Mouse (Mus musculus): ENCODE data around the gene Gabrb3.

DNA sequence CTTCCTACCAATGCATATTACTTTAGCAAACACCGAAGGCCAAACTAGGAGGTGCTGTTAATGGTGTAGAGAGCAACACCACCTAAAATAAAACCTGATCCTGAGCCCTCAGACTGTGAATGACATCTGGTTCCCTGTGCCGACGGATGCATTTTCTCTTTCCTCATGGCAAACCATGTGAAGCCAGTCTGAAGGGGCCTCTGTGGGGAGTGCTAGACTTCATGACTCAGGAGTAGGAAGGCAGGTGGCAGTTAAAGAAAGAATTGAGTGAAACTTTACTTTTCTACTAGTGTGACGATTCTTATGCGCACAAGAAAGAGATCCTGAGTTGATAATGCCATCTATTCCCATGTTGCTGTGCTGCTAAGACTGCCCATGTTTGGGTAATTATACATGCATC lies 341.0 kb downstream of the Gabrb3 start:
- TF ChIP-seq POLR2A (IDR thresholded peaks at IDR 0.05; ENCODE audit: borderline replicate concordance, control insufficient read depth, low read depth, low read length) (no peak), CTCF (IDR thresholded peaks at IDR 0.05; ENCODE audit: control insufficient read depth, insufficient read depth, low read length) (no peak)
